Mouse (Mus musculus) induced T-regulatory cell, adult 2 months (primary cell): Measurements from ENCODE around the gene Slc31a1.

Experiments used
- DNase-seq: peaks from one replicate; pipeline ENCODE4 v3.0.0-alpha.2; 2012; ENCODE audit warnings: low read depth

The Slc31a1 gene

DNA sequence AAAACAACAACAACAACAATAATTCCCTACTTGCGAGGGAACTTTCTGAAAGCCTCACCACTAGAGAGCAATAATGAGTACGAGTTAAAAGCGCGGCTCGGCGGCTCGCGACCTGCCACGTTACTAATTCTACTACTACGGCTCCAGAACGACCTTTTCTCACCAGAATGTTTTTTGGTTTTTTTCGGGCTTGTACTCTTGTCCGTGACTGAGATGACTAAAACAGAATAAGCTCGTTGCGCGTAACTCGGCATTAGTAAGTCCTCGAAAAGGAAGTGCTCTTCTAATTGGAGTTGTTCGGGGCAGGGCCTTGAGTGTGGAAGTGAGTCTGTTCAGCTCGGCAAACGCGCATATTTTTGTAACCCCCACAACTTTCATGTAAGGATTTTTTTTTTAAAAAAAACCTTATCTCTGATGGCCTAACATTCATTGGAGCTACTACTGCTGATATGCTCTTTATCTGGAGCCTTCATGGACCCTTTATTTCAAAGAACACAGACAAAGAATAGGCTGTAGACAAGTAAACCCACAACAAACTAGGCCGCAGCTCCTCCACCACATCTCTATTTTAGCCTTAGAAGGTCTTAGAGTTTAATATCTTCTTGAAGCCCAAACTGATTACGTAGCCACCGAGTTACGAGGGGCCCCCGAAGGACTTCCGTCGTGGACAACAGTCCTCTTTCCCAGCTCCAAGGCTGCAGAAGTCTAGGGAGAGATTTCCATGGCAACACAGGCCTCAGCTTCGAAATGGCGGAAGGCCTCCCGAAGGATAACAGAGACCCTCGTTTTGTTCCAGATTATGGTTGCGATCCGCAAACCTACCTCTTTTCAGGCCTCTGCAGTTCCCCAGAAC lies 47.4 kb downstream of the Slc31a1 start:
- DNase-seq, result peak; percentile 88

DNA sequence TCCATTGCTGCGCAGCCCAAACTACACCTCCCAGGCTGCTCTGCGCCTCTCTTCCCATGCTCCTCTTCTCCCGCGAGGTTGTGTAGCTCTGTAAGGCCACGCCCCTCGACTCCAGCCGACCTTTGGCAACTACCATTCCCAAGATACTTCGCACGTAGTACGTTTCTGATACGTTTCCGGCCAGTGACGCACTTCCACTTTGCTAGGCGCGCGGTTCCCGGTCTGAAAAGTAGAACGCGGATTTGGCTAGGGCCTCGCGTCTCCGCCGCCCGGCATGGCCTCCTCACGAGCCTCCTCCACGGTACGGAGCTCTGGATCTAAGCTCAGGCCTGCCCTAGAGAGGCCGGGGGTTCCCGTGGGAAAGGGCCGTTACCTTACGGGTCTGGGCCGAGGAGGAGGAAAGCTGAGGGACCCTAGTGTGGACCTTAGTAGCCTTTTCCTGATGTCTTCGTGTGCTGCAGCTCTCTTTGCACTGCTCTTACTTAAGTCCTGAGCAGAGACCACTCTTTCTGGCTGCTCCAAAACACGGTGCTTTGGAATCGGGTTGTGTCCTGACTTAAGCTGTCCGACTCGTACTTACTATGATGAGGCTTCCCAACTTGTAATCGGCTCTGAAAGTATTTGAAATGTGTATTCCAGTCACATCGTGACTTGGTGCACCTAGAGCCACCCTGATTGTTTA lies 48.2 kb downstream of the Slc31a1 start, which contains the start of the genes Cdc26 and Prpf4:
Gene Cdc26, minus strand, starts transcription at position 42 of the 682 bp plus-strand sequence.
Gene Prpf4, plus strand, starts transcription at position 197 of the 682 bp plus-strand sequence.
- peak; percentile 99 for DNase-seq

DNA sequence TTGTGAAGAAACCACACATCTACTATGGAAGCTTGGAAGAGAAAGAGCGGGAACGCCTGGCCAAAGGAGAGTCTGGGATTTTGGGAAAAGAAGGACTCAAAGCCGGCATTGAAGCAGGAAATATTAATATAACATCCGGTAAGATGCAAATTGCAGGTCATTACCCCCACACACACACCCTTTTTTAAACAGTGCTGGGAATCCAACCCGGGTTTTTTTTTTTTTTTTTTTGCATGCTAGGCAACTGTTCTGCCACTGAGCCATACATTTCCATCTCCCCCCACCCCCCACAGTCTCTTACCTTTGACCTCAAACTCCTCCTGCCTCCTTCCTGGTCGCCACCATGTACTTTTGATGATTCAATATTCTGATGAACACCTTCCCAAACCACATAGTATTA lies 49.1 kb downstream of the Slc31a1 start:
- peak; percentile 49 for DNase-seq

DNA sequence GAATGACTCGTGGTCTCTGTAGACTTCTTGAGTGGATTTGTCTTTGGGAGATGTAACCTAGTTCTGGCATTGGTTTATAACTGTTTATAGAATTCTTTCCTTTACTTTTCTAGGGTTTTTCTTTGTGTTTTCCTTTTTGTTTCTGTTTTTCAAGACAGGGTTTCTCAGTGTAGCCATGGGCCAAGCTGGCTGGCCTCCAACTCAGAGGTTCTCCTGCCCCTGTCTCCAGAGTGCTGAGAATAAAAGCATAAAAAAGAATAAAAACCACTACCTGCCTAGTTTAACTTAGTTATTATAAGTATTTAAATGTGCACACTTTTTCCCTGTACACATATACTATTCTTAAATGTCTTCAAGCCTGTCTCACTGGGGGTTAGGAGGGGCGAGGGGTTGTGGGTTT lies 49.8 kb downstream of the Slc31a1 start:
- DNase-seq, result no peak

DNA sequence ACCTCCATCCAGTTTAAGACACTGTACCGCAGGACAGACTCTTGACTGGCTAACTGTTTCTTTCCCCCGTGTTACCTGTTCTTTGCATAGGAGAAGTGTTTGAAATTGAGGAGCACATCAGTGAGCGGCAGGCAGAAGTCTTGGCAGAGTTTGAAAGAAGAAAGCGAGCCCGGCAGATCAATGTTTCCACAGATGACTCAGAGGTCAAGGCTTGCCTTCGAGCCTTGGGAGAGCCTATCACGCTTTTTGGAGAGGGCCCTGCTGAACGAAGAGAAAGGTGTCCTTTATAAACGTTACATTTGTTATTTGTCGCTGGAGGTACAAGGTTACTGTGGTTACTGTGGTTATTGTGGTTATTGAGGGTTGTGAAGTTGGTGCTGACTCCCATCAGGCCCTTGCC lies 51.1 kb downstream of the Slc31a1 start:
- DNase-seq, result no peak

DNA sequence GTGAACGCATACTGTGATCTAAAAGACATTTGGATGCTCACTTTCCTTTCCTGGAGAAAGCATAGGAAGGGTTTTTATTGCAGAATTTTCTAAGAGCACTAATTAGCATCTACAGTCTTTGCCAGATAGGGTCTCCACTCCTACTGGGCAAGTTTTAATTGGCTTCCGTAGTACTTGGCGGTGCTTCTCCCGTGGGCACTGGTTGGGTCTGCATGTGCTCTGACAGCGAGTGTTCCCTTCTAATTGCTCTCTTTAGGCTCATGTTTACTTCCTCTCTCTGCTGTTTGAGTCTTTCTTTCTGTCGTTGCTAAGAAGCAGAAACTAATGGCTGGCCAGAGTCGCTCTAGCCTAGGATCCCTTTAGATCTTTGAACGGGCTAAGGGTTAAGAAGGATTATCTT lies 57.9 kb downstream of the Slc31a1 start:
- no peak for DNase-seq

DNA sequence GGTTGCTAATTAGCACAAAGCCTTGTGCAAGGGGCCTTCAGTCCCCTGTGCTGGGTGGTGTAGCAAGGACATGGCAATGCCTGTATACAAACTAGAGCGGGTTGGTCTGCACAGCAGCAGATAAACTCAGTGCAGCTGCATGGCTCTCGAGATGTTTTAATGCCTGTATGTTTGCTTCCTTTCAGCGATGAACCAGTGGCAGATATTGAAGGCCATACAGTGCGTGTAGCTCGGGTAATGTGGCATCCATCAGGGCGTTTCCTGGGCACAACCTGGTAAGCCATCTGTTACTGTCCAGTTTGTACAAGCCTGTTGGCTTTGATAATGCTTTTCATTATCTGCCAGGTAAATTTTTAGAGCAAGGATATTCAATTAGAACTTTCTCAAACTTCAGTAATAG lies 58.6 kb downstream of the Slc31a1 start:
- DNase-seq, result no peak

DNA sequence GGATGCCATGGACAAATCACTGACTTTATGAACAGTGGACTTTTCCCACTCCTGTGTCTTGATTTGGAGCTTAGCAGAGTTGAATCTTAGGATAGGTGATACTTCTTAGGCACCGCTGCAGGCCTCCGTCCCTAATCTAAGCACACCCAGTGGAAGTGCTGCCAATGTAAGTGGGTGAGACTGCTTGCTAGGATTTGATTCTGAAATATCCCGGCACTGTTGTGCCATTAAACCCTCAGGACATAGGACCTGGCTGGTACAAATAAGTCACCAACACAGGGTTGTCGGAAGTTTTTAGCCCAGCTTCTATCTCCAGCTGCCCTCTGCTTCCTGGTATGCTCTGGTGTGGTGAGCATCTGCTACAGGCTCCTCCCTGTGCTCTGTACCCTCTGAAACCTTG lies 65.4 kb downstream of the Slc31a1 start:
- DNase-seq, result no peak

DNA sequence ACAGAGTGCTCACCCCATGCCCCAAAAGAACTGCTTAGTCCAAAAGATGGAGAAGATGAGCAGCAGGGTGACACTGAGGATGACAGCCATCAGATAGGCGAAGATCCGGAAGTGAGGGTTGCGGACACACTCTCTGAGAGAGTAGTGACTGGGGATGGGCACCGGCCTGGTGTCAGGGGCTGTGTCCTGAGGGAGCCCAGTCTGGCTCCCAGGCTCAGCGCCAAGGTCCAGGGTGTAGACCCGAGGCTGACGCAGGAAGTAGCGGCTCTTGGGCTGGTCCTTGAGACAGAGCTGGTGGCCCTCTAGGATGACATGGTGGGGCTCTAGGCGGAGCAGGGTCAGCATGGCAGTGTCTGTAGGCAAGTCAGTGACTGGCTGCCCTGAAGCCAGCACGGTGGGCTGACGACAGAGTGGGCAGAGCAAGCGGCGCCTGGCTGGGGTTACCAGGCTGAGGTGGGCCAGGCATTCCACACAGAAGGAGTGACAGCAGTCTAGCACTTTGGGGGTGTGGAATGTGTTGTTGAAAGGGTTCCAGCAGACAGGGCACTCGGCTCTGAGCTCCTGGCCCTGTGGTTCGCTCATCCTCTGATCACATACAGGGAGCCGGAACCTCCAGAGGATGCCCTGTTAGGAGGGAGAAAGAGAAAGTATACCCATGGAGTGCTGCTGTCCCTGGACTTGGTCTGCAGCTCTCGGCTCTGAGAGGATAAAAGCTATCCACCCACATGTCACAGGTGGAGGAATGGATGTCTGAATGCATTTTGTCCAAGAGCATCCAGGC lies 67.6 kb downstream of the Slc31a1 start:
- DNase-seq, result no peak

DNA sequence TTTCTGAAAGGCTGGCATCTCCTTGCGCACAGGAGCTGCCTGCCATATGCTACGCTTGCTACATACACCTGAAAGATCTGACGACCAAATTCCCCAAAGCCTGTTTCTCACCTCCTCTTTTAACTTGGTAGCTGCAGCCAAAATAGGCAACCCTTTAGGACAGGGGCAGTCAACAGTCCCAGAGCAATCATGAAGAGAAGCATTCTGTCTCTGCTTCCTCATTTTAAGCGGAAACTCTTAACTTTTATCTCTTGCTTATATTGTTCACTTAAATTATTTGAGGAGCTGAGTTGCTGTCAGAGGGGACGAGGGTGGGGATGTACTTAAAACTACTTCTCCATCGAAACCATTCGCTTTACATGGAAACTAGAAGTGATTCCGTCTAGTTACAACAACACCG lies 69.1 kb downstream of the Slc31a1 start:
- no peak for DNase-seq

DNA sequence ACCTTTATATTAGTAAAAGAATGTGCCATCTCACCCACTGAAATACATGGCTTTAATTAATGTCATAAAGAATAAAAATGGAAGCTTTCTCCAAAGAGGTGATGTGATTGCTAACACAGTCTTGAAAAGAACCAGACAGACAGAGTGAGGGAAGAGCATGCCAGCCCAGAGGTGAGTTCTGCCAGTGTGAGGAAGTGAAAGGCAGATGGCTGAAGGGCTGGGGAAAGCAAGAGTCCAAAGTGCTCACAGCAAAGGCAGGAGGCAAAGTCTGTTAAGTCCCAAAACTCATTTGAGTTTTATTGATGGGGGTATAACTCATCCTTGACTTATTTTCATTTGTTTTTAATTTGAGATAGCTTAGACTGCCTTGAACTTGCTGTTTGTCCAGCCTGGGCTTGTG lies 70.2 kb downstream of the Slc31a1 start:
- DNase-seq, result no peak

DNA sequence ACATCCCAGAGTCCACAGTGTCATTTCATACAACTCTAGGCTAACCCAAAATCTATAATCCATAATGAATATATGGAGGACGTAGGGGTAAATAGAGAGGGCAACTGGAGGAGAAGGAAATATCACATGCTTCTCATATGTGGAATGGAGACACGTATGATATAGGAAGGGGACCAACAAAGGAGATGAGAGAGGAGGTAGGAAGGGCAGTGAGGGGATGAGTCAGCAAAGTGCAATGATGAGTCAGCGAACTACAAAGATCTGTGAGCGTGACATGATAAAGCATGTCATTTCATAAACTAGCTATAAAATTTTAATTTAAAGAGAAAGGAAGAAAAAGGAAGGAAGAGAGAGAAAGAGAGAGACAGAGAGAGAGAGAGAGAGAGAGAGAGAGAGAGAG lies 71.0 kb downstream of the Slc31a1 start:
- DNase-seq, result no peak

DNA sequence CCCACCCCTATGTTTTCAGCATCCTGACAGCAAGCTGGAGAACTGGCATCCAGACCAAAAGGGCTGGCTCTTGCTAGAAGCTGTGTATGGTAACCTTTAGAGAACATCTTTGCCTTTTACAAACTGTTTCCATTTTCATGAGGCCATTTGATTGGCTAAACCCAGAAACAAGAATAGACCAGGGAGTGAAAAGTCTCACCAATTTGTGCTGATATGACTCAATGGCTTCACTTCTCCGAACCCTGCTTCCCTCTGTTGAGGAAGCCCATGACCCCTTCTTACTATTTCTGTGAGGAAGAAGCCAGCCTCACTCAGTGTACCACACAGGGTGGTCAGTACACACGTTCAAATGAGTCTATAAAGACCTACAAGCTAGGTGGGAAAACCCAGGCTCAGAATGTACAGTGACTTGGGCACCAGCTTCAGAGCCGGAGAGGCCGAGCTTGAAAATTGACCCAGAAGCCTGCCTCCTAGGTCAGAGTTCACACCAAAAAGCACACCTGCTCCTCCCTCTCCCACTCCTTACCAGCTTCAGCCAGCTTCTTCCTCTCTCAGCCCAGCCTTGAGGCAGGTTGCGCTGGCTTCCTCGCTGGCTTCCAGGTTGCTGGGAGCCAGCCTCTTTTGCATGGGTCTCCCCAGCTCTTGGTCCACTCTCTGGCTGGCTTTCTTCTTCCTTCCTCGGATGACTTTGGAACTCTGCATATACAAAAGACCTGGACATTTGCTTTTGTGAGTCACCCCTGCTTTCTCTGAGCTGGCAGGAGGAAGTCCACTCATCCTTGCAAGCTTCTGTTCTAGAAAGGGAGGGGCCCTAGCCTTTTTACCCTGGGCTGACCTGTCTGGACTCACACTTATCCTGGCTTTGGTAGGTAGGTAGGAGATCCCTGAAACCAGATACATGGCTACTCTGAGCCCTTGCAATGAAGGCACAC lies 73.7 kb downstream of the Slc31a1 start:
- no peak for DNase-seq

DNA sequence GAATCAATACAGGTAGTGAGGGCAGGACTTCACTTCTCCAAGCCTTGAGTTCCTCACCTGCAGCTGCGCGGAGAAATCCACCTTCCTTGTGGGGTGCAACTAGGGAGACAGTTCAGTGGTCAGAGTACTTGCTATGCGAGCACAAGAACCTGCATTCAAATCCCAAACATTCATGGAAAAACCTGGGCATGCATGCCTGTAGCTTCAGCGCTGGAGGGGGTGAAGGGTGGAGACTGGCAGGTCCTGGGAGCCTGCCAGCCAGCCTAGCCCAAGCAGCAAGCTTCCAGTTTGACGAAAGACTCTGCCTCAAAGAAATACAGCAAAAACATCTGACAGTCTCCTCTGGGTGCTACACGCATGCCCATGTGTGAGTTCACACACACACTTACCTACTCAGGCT lies 74.6 kb downstream of the Slc31a1 start, which contains the start of gene Rnf183:
Gene Rnf183, minus strand, starts transcription at position 172 of the 400 bp plus-strand sequence.
- no peak for DNase-seq

DNA sequence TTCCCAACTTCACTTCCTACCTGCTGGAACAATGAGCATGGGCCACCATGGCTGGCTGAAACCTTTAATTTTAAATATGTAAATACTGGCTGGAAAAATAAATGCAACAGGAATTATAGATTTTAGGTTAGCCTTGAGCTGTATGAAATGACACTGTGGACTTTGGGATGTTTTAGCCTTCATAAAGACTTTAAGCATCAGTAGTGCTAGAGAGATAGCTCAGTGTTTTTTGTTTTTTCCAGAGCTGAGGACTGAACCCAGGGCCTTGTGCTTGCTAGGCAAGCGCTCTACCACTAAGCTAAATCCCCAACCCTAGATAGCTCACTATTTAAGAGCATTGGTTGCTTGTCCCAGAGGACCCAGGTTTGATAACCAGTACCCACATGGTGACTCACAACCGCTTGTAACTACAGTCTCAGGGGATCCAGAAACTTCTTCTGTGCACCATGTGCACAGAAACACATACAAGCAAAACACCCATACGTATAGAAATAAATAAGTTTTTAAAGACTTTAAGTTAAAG lies 76.8 kb downstream of the Slc31a1 start:
- DNase-seq, result no peak

DNA sequence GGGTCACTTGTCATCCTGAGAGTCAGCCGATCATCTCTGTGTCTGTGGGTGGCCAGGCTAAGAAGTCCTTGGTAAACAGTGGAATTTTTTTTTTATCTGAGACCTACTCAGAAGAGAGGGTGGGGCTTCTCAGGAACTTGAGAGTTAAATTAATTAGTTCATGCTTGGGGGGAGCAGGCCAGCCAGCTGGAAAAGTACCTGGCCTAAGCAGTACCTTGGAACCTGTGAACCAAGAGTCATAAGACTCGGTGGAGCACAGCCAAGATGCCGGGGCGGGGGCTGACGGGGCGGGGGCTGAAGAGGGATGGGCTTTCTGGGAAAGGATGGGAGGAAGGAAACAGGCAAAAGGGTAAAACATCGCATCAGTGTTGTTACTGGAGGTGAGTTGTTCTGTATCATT lies 77.3 kb downstream of the Slc31a1 start:
- DNase-seq, result no peak

DNA sequence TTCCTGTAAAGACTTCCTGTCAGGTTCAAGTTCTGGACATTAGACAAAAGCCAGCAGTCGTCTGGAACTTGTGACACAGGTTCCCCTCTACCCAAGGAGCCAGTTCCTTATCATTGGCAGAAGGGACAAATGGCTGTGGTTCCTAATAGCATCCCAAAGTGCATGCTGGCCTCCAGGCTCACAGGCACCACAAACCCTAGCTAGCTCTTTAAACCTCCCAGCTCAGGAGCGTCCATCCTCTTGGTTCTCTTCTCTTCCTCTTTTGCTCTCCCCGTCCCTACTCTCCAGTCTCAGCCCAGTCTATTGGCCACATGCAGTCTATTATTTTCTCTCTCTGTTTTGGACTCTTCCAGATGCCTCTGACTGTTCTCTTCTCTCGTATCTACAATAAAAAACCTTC lies 79.3 kb downstream of the Slc31a1 start:
- no peak for DNase-seq

DNA sequence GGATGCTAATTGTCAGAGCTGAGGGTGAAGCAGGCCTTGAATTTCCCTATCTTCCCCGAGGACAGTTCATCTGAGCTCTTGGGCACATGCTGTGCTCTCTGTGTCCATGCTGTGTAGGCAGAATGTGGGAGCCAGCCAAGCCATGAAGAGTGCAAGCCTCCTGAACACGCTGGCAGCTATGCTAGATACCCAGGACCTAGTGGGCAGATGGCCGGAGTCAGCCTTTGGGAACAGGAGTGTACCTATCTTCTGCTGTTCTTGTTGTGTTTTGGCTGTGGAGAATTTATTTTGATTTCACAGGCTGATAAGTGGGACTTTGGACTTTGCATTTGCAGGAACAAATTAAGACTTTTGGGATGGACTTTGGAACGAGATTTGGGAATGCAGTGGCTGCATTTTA lies 80.0 kb downstream of the Slc31a1 start:
- DNase-seq, result no peak

DNA sequence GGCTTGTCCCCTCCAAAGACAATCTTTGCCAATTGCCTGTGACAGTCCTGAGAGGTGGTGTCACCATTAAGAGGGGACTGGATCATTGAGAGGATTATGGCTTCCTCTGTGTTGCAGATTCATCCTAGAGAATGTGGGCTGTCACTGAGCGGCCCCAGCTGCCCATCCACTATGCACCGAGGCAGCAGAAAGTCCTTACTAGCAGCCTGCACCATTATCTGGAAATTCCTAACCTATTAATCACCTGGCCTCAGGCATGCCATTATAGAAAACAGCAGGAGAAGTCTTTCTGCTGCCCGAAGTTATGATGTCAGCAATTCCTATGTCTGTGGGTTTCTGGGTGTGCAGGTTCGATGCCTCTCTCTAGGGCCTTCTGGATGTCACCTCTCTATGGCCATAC lies 80.5 kb downstream of the Slc31a1 start:
- no peak for DNase-seq
